Mouse (Mus musculus) kidney, postnatal 0 days (tissue): ENCODE measurements around the gene Zwint. TPM values are rescaled to one million over a fixed set of nuclear protein-coding genes. Genes with fewer than 3 reads are reported as not detected.

Source experiments
- ATAC-seq: fragments of 200-750 bp; cut with Nextera tagmentation; replicated peaks from 2 replicates; pipeline ENCODE4 v1.8.0; 2017; ENCODE audit warnings: low read depth, moderate number of reproducible peaks, moderate TSS enrichment, moderate library complexity; ENCODE audit not compliant: low FRiP score
- DNase-seq: peaks from one replicate; pipeline ENCODE4 v3.0.0-alpha.2; 2016; ENCODE audit warnings: low spot score
- H3K27ac ChIP-seq: fragments of 300-500 bp; sonication (generic); 2 replicates; pipeline ENCODE4 v1.5.1; 2014; ENCODE audit warnings: mild to moderate bottlenecking
- H3K27me3 ChIP-seq: fragments of 300-500 bp; sonication (generic); 2 replicates; pipeline ENCODE4 v1.6.1; 2014; ENCODE audit warnings: low read length, mixed read lengths; ENCODE audit not compliant: insufficient read depth
- H3K36me3 ChIP-seq: fragments of 300-500 bp; sonication (generic); 2 replicates; pipeline ENCODE4 v1.6.1; 2014; ENCODE audit warnings: low read length, mixed read lengths; ENCODE audit not compliant: insufficient read depth
- H3K4me1 ChIP-seq: fragments of 300-500 bp; sonication (generic); replicated peaks from 2 replicates; pipeline ENCODE4 v1.6.1; 2014; ENCODE audit warnings: antibody characterized with exemption, low read length, mixed read lengths; ENCODE audit not compliant: insufficient read depth
- H3K4me2 ChIP-seq: fragments of 300-500 bp; sonication (generic); 2 replicates; pipeline ENCODE4 v1.6.1; 2014; ENCODE audit warnings: mild to moderate bottlenecking, low read length, moderate library complexity, mixed read lengths
- H3K4me3 ChIP-seq: fragments of 300-500 bp; sonication (generic); replicated peaks from 2 replicates; pipeline ENCODE4 v1.5.1; 2014; ENCODE audit warnings: low read depth, low read length
- H3K9ac ChIP-seq: fragments of 300-500 bp; sonication (generic); 2 replicates; pipeline ENCODE4 v1.6.1; 2014; ENCODE audit warnings: low read depth, low read length
- H3K9me3 ChIP-seq: fragments of 300-500 bp; sonication (generic); replicated peaks from 2 replicates; pipeline ENCODE4 v1.6.1; 2016; ENCODE audit warnings: low read length, inconsistent platforms, mixed read lengths
- CTCF ChIP-seq: IDR thresholded peaks from 2 replicates; pipeline ENCODE4 v1.5.1; 2016; ENCODE audit warnings: antibody characterized with exemption, low read depth, mild to moderate bottlenecking, moderate library complexity
- WGBS: fragments of 180-500 bp; shearing (Covaris S2); extraction: QIAGEN DNeasy Blood & Tissue Kit; methylation state at CpG from one replicate; pipeline ENCODE4 v1.1.7; 2014; 5-methylcytosine and 5-hydroxymethylcytosine counted together
- polyA plus RNA-seq: library from polyadenylated mRNA; unstranded; fragments of >200 nt; fragmentation: Nextera tagmentation; extraction: Ambion mirVana; gene quantifications from 2 replicates; pipeline ENCODE4 v1.2.1, GENCODE M21; 2015

The Zwint gene
- polyA plus RNA-seq = 182 and 191 TPM in 2 replicates

- Histone ChIP-seq H3K4me1 (0 out of 2 replicates have a peak, but pooled peaks cover 6% of the 10 kb centered on the region), H3K36me3 (peaks cover 18% of the 10 kb centered on the region), H3K4me3 (peak within 1 kb of the TSS; percentile 53), H3K27ac (peak within 1 kb of the TSS; percentile 88), H3K9ac (peak within 1 kb of the TSS; percentile 65), H3K27me3 (no peaks in the 10 kb centered on the region), H3K4me2 (peak within 1 kb of the TSS; percentile 67), H3K9me3 (no peaks in the 10 kb centered on the region)
- no peak for TF ChIP-seq CTCF
- WGBS = 2% methylated on average over 36 of the region's 36 CpGs
- ATAC-seq (peak; percentile 98), DNase-seq (peak; percentile 99)
Measured at GRCm38 (mm10) chr10:72654270-72655016, at the start of gene Zwint. Gene Zwint (plus strand): TSS chr10:72654845.

GRCm38 (mm10) chr10:72613125-72613915 is 41.3 kb upstream of the Zwint start:
- WGBS = 80% methylated on average over 5 of the region's 5 CpGs
- no peak for ATAC-seq
- TF ChIP-seq CTCF = no peak

GRCm38 (mm10) chr10:72616153-72616552 is 38.5 kb upstream of the Zwint start:
- H3K4me1 ChIP-seq = no peaks in the 10 kb centered on the region
- no peak overlapping the region for H3K27ac ChIP-seq
- no peak overlapping the region for H3K9ac ChIP-seq
- no peak overlapping the region for H3K4me3 ChIP-seq
- H3K9me3 ChIP-seq = no peaks in the 10 kb centered on the region
- no peak for TF ChIP-seq CTCF
- H3K36me3 ChIP-seq = no peaks in the 10 kb centered on the region
- no peak for ATAC-seq
- no peak overlapping the region for H3K4me2 ChIP-seq
- 67% methylated on average over 2 of the region's 2 CpGs for WGBS
- DNase-seq = no peak
- no peaks in the 10 kb centered on the region for H3K27me3 ChIP-seq

More at GRCm38 (mm10) chr10:72613125-72613915, 41.3 kb upstream of the Zwint start:
- Histone ChIP-seq H3K4me2 (no peak overlapping the region), H3K9me3 (no peaks in the 10 kb centered on the region), H3K4me3 (no peak overlapping the region), H3K27ac (no peak overlapping the region), H3K36me3 (no peaks in the 10 kb centered on the region), H3K9ac (no peak overlapping the region), H3K27me3 (no peaks in the 10 kb centered on the region), H3K4me1 (no peaks in the 10 kb centered on the region)
- DNase-seq = no peak

- no peaks in the 10 kb centered on the region for H3K36me3 ChIP-seq
- H3K27me3 ChIP-seq = no peaks in the 10 kb centered on the region
- H3K4me1 ChIP-seq = no peaks in the 10 kb centered on the region
- ATAC-seq (no peak), DNase-seq (peak; percentile 6)
- WGBS = 49% methylated on average over 2 of the region's 2 CpGs
- H3K9ac ChIP-seq = no peak overlapping the region
- no peak overlapping the region for H3K4me3 ChIP-seq
- TF ChIP-seq CTCF = no peak
- H3K9me3 ChIP-seq = no peaks in the 10 kb centered on the region
- no peak overlapping the region for H3K4me2 ChIP-seq
- H3K27ac ChIP-seq = no peak overlapping the region
Measured at GRCm38 (mm10) chr10:72620527-72620926, 34.1 kb upstream of the Zwint start.

- no peaks in the 10 kb centered on the region for H3K27me3 ChIP-seq
- H3K4me2 ChIP-seq = no peak overlapping the region
- H3K9ac ChIP-seq = no peak overlapping the region
- no peak overlapping the region for H3K27ac ChIP-seq
- no peak for DNase-seq
- no peaks in the 10 kb centered on the region for H3K4me1 ChIP-seq
- no peaks in the 10 kb centered on the region for H3K36me3 ChIP-seq
- ATAC-seq = no peak
- 51% methylated on average over 8 of the region's 8 CpGs for WGBS
- TF ChIP-seq CTCF = no peak
- no peaks in the 10 kb centered on the region for H3K9me3 ChIP-seq
- no peak overlapping the region for H3K4me3 ChIP-seq
Measured at GRCm38 (mm10) chr10:72623561-72623960, 31.1 kb upstream of the Zwint start.

GRCm38 (mm10) chr10:72634125-72634524 is 20.5 kb upstream of the Zwint start:
- Histone ChIP-seq H3K9me3 (no peaks in the 10 kb centered on the region), H3K4me2 (no peak overlapping the region), H3K27me3 (no peaks in the 10 kb centered on the region), H3K4me1 (no peaks in the 10 kb centered on the region), H3K36me3 (no peaks in the 10 kb centered on the region), H3K27ac (no peak overlapping the region), H3K4me3 (no peak overlapping the region), H3K9ac (no peak overlapping the region)
- WGBS = 16% methylated on average over 5 of the region's 5 CpGs
- TF ChIP-seq CTCF = no peak
- DNase-seq (peak; percentile 6), ATAC-seq (no peak)
